8 mouse cellular contexts compared by ENCODE assay signal in the genomic region with DNA sequence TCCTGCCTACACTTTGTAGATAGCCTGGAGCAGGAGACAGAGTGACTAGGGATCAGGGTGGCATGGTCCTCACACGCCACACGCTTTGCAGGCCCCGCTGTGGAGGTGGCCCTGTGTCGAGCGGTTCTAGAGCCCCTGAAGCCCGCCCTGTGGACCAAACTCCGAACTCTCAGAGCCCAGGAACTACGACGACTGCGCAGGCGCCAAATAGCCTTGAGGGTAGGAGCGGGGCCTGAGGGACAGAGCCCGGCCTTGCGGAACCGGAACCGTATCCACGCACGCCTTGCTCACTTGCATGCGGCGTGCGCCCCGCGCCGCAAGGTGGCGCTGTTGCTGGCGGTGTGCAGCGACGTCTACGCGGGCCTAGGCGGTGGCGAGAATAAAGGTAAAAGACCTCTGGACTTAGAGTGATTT. TPM values are rescaled to one million over a fixed set of nuclear protein-coding genes. Genes with fewer than 3 reads are reported as not detected.
DNase-seq lines count a peak whose midpoint lies in the region; ATAC-seq lines count a peak whose summit lies in the region.

No protein-coding gene starts in this region.

- peak; percentile 92 for DNase-seq in 416B (ENCODE audit: low read depth)
- peak; percentile 91 to 93 for DNase-seq in adrenal gland, postnatal 36 days
- peak; percentile 85 for DNase-seq in heart, adult 9 months (ENCODE audit: low spot score in 2 of 2)
- peak; percentile 72 for DNase-seq in liver, embryonic 13.5 days
- peak; percentile 89 for DNase-seq in naive thymus-derived CD4-positive, alpha-beta T cell, adult 2 months (ENCODE audit: low read depth)

- ATAC-seq in embryonic facial prominence, embryonic 12.5 days (ENCODE audit: insufficient number of reproducible peaks, insufficient read depth, low FRiP score, low TSS enrichment) = peak; percentile 43; the same call in 1 of the 2 replicates
- peak; percentile 84 for ATAC-seq in kidney, embryonic 14.5 days (ENCODE audit: low FRiP score, low TSS enrichment)
- peak; percentile 79 for ATAC-seq in liver, embryonic 13.5 days (ENCODE audit: low read depth)
- ATAC-seq in stomach, embryonic 14.5 days (ENCODE audit: insufficient number of reproducible peaks, insufficient read depth, low FRiP score, low read depth) = peak; percentile 81

- H3K4me3 ChIP-seq in embryonic facial prominence, embryonic 12.5 days = 0 out of 2 replicates have a peak overlapping the region, but pooled peaks have one; percentile 14
- H3K4me3 ChIP-seq in kidney, embryonic 14.5 days (ENCODE audit: low read length) = peak overlapping the region; percentile 6
- H3K4me3 ChIP-seq in liver, embryonic 13.5 days (replicated peaks) = peak overlapping the region; percentile 61
- no peak overlapping the region for H3K4me3 ChIP-seq in stomach, embryonic 14.5 days (ENCODE audit: low read depth, low read length)

- H3K4me2 ChIP-seq in embryonic facial prominence, embryonic 12.5 days (replicated peaks) = peak overlapping the region; percentile 40
- H3K4me2 ChIP-seq in kidney, embryonic 14.5 days (replicated peaks; ENCODE audit: low read depth, low read length) = peak overlapping the region; percentile 36
- H3K4me2 ChIP-seq in liver, embryonic 13.5 days = peak overlapping the region; percentile 84
- peak overlapping the region; percentile 22 for H3K4me2 ChIP-seq in stomach, embryonic 14.5 days (replicated peaks; ENCODE audit: low read depth, low read length)

- H3K36me3 ChIP-seq in embryonic facial prominence, embryonic 12.5 days = no peaks in the 10 kb centered on the region
- H3K36me3 ChIP-seq in kidney, embryonic 14.5 days (ENCODE audit: control insufficient read depth, insufficient read depth, low read length) = no peaks in the 10 kb centered on the region
- H3K36me3 ChIP-seq in liver, embryonic 13.5 days = 0 out of 2 replicates have a peak, but pooled peaks cover 5% of the 10 kb centered on the region
- H3K36me3 ChIP-seq in stomach, embryonic 14.5 days (ENCODE audit: control insufficient read depth, insufficient read depth, low read length) = no peaks in the 10 kb centered on the region

- H3K27me3 ChIP-seq in embryonic facial prominence, embryonic 12.5 days = no peaks in the 10 kb centered on the region
- no peaks in the 10 kb centered on the region for H3K27me3 ChIP-seq in kidney, embryonic 14.5 days (ENCODE audit: control insufficient read depth, insufficient read depth, low read length)
- no peaks in the 10 kb centered on the region for H3K27me3 ChIP-seq in liver, embryonic 13.5 days
- H3K27me3 ChIP-seq in stomach, embryonic 14.5 days (ENCODE audit: control insufficient read depth, insufficient read depth, low read length) = no peaks in the 10 kb centered on the region

- 17% methylated on average over 32 of the region's 32 CpGs for WGBS in embryonic facial prominence, embryonic 12.5 days
- 16% methylated on average over 32 of the region's 32 CpGs for WGBS in kidney, embryonic 14.5 days
- 4% methylated on average over 32 of the region's 32 CpGs for WGBS in liver, embryonic 13.5 days (ENCODE audit: insufficient replicate concordance)
- WGBS in stomach, embryonic 14.5 days = 15% methylated on average over 32 of the region's 32 CpGs

- no peaks in the 10 kb centered on the region for H3K9me3 ChIP-seq in embryonic facial prominence, embryonic 12.5 days
- no peaks in the 10 kb centered on the region for H3K9me3 ChIP-seq in kidney, embryonic 14.5 days (ENCODE audit: control insufficient read depth, low read length)
- H3K9me3 ChIP-seq in liver, embryonic 13.5 days (replicated peaks) = no peaks in the 10 kb centered on the region
- no peaks in the 10 kb centered on the region for H3K9me3 ChIP-seq in stomach, embryonic 14.5 days (ENCODE audit: control insufficient read depth, low read depth, low read length)

- peak overlapping the region; percentile 33 for H3K9ac ChIP-seq in embryonic facial prominence, embryonic 12.5 days
- peak overlapping the region; percentile 1; the same call in 1 of the 2 replicates for H3K9ac ChIP-seq in kidney, embryonic 14.5 days (ENCODE audit: low read depth, low read length)
- H3K9ac ChIP-seq in liver, embryonic 13.5 days = peak overlapping the region; percentile 76
- no peak overlapping the region for H3K9ac ChIP-seq in stomach, embryonic 14.5 days (replicated peaks; ENCODE audit: low read depth, low read length)

- H3K4me1 ChIP-seq in embryonic facial prominence, embryonic 12.5 days = peaks cover 7% of the 10 kb centered on the region
- H3K4me1 ChIP-seq in kidney, embryonic 14.5 days (ENCODE audit: control insufficient read depth, insufficient read depth, low read length) = peaks cover 8% of the 10 kb centered on the region
- peaks cover 31% of the 10 kb centered on the region for H3K4me1 ChIP-seq in liver, embryonic 13.5 days (replicated peaks)
- peaks cover 4% of the 10 kb centered on the region; the same call in 1 of the 2 replicates for H3K4me1 ChIP-seq in stomach, embryonic 14.5 days (ENCODE audit: control insufficient read depth, insufficient read depth, low read length)

- H3K27ac ChIP-seq in embryonic facial prominence, embryonic 12.5 days = 0 out of 2 replicates have a peak overlapping the region, but pooled peaks have one; percentile 17
- peak overlapping the region; percentile 34; the same call in 1 of the 2 replicates for H3K27ac ChIP-seq in kidney, embryonic 14.5 days (ENCODE audit: low read depth, low read length)
- H3K27ac ChIP-seq in liver, embryonic 13.5 days = peak overlapping the region; percentile 74
- no peak overlapping the region; the same call in 1 of the 2 replicates for H3K27ac ChIP-seq in stomach, embryonic 14.5 days (ENCODE audit: low read length)

RNA-seq across cellular contexts. Expression of gene Rinl, which starts 7.8 kb away (rescaled TPM):
- total RNA-seq in adrenal gland, postnatal 36 days (2021) = 1 to 10 TPM; 2.5 to 2.8 TPM
- 2.2 and 2.8 TPM in 2 replicates for polyA plus RNA-seq in embryonic facial prominence, embryonic 12.5 days (2016; fragmentation: Nextera tagmentation; extraction: Ambion mirVana)
- 2.9 and 5.6 TPM in 2 replicates for polyA plus RNA-seq in kidney, embryonic 14.5 days (2014; fragmentation: Nextera tagmentation; extraction: Ambion mirVana)
- polyA plus RNA-seq in liver, embryonic 13.5 days (2015; fragmentation: Nextera tagmentation; extraction: Ambion mirVana) = 10.8 and 12.0 TPM in 2 replicates
- polyA plus RNA-seq in stomach, embryonic 14.5 days (2014; fragmentation: Nextera tagmentation; extraction: Ambion mirVana) = 3.3 and 4.5 TPM in 2 replicates

RNA-seq across cellular contexts. Expression of gene Hnrnpl, which starts 11.8 kb away (rescaled TPM):
- total RNA-seq in adrenal gland, postnatal 36 days (2021) = 100 to 1,000 TPM; 415 to 420 TPM
- 372 and 383 TPM in 2 replicates for polyA plus RNA-seq in embryonic facial prominence, embryonic 12.5 days (2016; fragmentation: Nextera tagmentation; extraction: Ambion mirVana)
- polyA plus RNA-seq in kidney, embryonic 14.5 days (2014; fragmentation: Nextera tagmentation; extraction: Ambion mirVana) = 283 and 322 TPM in 2 replicates
- 130 and 154 TPM in 2 replicates for polyA plus RNA-seq in liver, embryonic 13.5 days (2015; fragmentation: Nextera tagmentation; extraction: Ambion mirVana)
- 259 and 266 TPM in 2 replicates for polyA plus RNA-seq in stomach, embryonic 14.5 days (2014; fragmentation: Nextera tagmentation; extraction: Ambion mirVana)

RNA-seq across cellular contexts. Expression of gene Ech1, which starts 28.4 kb away (rescaled TPM):
- total RNA-seq in adrenal gland, postnatal 36 days (2021) = 100 to 1,000 TPM; 543 to 577 TPM
- polyA plus RNA-seq in embryonic facial prominence, embryonic 12.5 days (2016; fragmentation: Nextera tagmentation; extraction: Ambion mirVana) = 117 and 128 TPM in 2 replicates
- polyA plus RNA-seq in kidney, embryonic 14.5 days (2014; fragmentation: Nextera tagmentation; extraction: Ambion mirVana) = 134 and 150 TPM in 2 replicates
- polyA plus RNA-seq in liver, embryonic 13.5 days (2015; fragmentation: Nextera tagmentation; extraction: Ambion mirVana) = 74.5 and 77.7 TPM in 2 replicates
- 172 and 179 TPM in 2 replicates for polyA plus RNA-seq in stomach, embryonic 14.5 days (2014; fragmentation: Nextera tagmentation; extraction: Ambion mirVana)

RNA-seq across cellular contexts. Expression of gene Nfkbib, which starts 29.3 kb away (rescaled TPM):
- 10 to 100 TPM; 44.1 to 49.2 TPM for total RNA-seq in adrenal gland, postnatal 36 days (2021)
- polyA plus RNA-seq in embryonic facial prominence, embryonic 12.5 days (2016; fragmentation: Nextera tagmentation; extraction: Ambion mirVana) = 38.9 and 42.0 TPM in 2 replicates
- polyA plus RNA-seq in kidney, embryonic 14.5 days (2014; fragmentation: Nextera tagmentation; extraction: Ambion mirVana) = 39.2 and 43.9 TPM in 2 replicates
- polyA plus RNA-seq in liver, embryonic 13.5 days (2015; fragmentation: Nextera tagmentation; extraction: Ambion mirVana) = 37.0 and 37.1 TPM in 2 replicates
- 29.5 and 38.9 TPM in 2 replicates for polyA plus RNA-seq in stomach, embryonic 14.5 days (2014; fragmentation: Nextera tagmentation; extraction: Ambion mirVana)

RNA-seq across cellular contexts. Expression of gene Sirt2, which starts 30.0 kb away (rescaled TPM):
- 10 to 100 TPM; 73.7 to 82.5 TPM for total RNA-seq in adrenal gland, postnatal 36 days (2021)
- polyA plus RNA-seq in embryonic facial prominence, embryonic 12.5 days (2016; fragmentation: Nextera tagmentation; extraction: Ambion mirVana) = 76.1 and 76.7 TPM in 2 replicates
- polyA plus RNA-seq in kidney, embryonic 14.5 days (2014; fragmentation: Nextera tagmentation; extraction: Ambion mirVana) = 49.7 and 56.7 TPM in 2 replicates
- polyA plus RNA-seq in liver, embryonic 13.5 days (2015; fragmentation: Nextera tagmentation; extraction: Ambion mirVana) = 25.1 and 28.4 TPM in 2 replicates
- 64.9 and 68.8 TPM in 2 replicates for polyA plus RNA-seq in stomach, embryonic 14.5 days (2014; fragmentation: Nextera tagmentation; extraction: Ambion mirVana)

Comparison
In these comparisons a context has a peak if more than half of its experiments do, and no peak if none do; other contexts are left out.
1. H3K4me2 ChIP-seq: peak in every context shown above with its lines; median percentile 84 in liver, embryonic 13.5 days; 40 in embryonic facial prominence, embryonic 12.5 days; 36 in kidney, embryonic 14.5 days; 22 in stomach, embryonic 14.5 days.